Mouse (Mus musculus) limb, embryonic 12.5 days (tissue): ENCODE measurements at regions not wholly inside any gene's neighbourhood (a gene's known extent, or its start where the extent isn't known, plus 50 kb on each side); places are given as distances from the start of the nearest gene placed in this dataset. TPM values are rescaled to one million over a fixed set of nuclear protein-coding genes. Genes with fewer than 3 reads are reported as not detected.

Experiments used
- microRNA-seq: library from miRNA; unstranded; fragments of <30 nt; microRNA quantifications from one replicate; pipeline ENCODE4, GENCODE M21; 2017

Small RNA genes in the stretch of these regions (microRNA-seq; reads per million reads assigned to microRNA genes)
- not detected for gene Gm27682
